In genomic region chr10:82797119-82797491, GRCm38 (mm10) we compare ENCODE assay signal across 19 mouse cellular contexts. TPM values are rescaled to one million over a fixed set of nuclear protein-coding genes. Genes with fewer than 3 reads are reported as not detected.
A peak's percentile ranks its signal among the peaks of the same experiment; 100 is the strongest.
DNase-seq lines count a peak whose midpoint lies in the region; ATAC-seq and TF ChIP-seq lines count a peak whose summit lies in the region.
"Had no signal": no experiment of that assay in that cellular context is flagged by ENCODE, and none has a peak within 500 bp of the region (broad histone marks: within the 10 kb centered on the region; RNA-seq: fewer than 3 reads in every experiment).

No protein-coding gene starts in this region.

- H3K4me2 ChIP-seq in forebrain, embryonic 12.5 days: no peak overlapping the region
- no peak overlapping the region for H3K4me2 ChIP-seq in embryonic facial prominence, embryonic 15.5 days (replicated peaks)
- H3K4me2 ChIP-seq: heart, embryonic 11.5 days; intestine, embryonic 15.5 days; liver, embryonic 13.5 days; midbrain, embryonic 11.5 days had no signal

- H3K36me3 ChIP-seq in forebrain, embryonic 10.5 days (replicated peaks): no peaks in the 10 kb centered on the region
- H3K36me3 ChIP-seq in forebrain, embryonic 12.5 days (replicated peaks): no peaks in the 10 kb centered on the region
- H3K36me3 ChIP-seq in thymus, adult 2 months (ENCODE audit: control insufficient read depth, insufficient read depth, low read length): no peaks in the 10 kb centered on the region
- no peaks in the 10 kb centered on the region for H3K36me3 ChIP-seq in embryonic facial prominence, embryonic 15.5 days
- H3K36me3 ChIP-seq: hindbrain, embryonic 10.5 days; intestine, embryonic 15.5 days; liver, embryonic 13.5 days had no signal

- TF ChIP-seq CTCF in thymus, adult 2 months (IDR thresholded peaks at IDR 0.05; ENCODE audit: borderline replicate concordance, control insufficient read depth, extremely low read depth, insufficient read depth, low read length, poor library complexity): no peak

- H3K9me3 ChIP-seq in forebrain, embryonic 10.5 days: no peaks in the 10 kb centered on the region
- 0 out of 2 replicates have a peak, but pooled peaks cover 2% of the 10 kb centered on the region for H3K9me3 ChIP-seq in forebrain, embryonic 12.5 days
- H3K9me3 ChIP-seq in embryonic facial prominence, embryonic 15.5 days (replicated peaks): no peaks in the 10 kb centered on the region
- H3K9me3 ChIP-seq: hindbrain, embryonic 10.5 days; intestine, embryonic 15.5 days; liver, embryonic 13.5 days had no signal

- peaks cover 23% of the 10 kb centered on the region for H3K4me1 ChIP-seq in forebrain, embryonic 10.5 days
- peaks cover 7% of the 10 kb centered on the region for H3K4me1 ChIP-seq in forebrain, embryonic 12.5 days
- H3K4me1 ChIP-seq in thymus, adult 2 months (replicated peaks; ENCODE audit: control insufficient read depth, insufficient read depth, low read length): peaks cover 28% of the 10 kb centered on the region
- peaks cover 16% of the 10 kb centered on the region for H3K4me1 ChIP-seq in embryonic facial prominence, embryonic 15.5 days

- ATAC-seq in forebrain, embryonic 12.5 days (ENCODE audit: low FRiP score): no peak
- ATAC-seq in embryonic facial prominence, embryonic 15.5 days (ENCODE audit: insufficient number of reproducible peaks, low FRiP score, low TSS enrichment, low read depth): no peak
- ATAC-seq: forebrain, postnatal 0 days; intestine, embryonic 15.5 days had no signal

- DNase-seq in forebrain, embryonic 10.5 days (ENCODE audit: extremely low spot score, low spot score): no peak
- no peak for DNase-seq in thymus, adult 2 months
- DNase-seq in thymus, adult 18-20 months: no peak
- peak; percentile 17 to 19 for DNase-seq in thymus, postnatal 36 days
- DNase-seq in retina, embryonic 14.5 days (ENCODE audit: low spot score): no peak
- no peak for DNase-seq in kidney, adult 18-20 months
- DNase-seq: cerebellum, adult 11 months; cerebellum, postnatal 36 days; kidney, postnatal 14 days; liver, embryonic 13.5 days; lung, postnatal 10 days had no signal

- peak overlapping the region; percentile 54; the same call in 1 of the 2 replicates for H3K27ac ChIP-seq in forebrain, embryonic 10.5 days
- no peak overlapping the region for H3K27ac ChIP-seq in forebrain, embryonic 12.5 days
- H3K27ac ChIP-seq in thymus, adult 2 months (ENCODE audit: control insufficient read depth, insufficient read depth, low read length): peak overlapping the region; percentile 97
- H3K27ac ChIP-seq in embryonic facial prominence, embryonic 15.5 days (replicated peaks): peak overlapping the region; percentile 85
- H3K27ac ChIP-seq: hindbrain, embryonic 10.5 days; intestine, embryonic 15.5 days; liver, embryonic 13.5 days had no signal

- WGBS in forebrain, embryonic 10.5 days: 84% methylated on average over 4 of the region's 4 CpGs
- 81% methylated on average over 4 of the region's 4 CpGs for WGBS in forebrain, embryonic 12.5 days
- 33% methylated on average over 4 of the region's 4 CpGs for WGBS in thymus, adult 2 months
- WGBS in embryonic facial prominence, embryonic 15.5 days: 76% methylated on average over 4 of the region's 4 CpGs

- no peak for TF ChIP-seq POLR2A in thymus, adult 2 months (IDR thresholded peaks at IDR 0.05; ENCODE audit: control insufficient read depth, extremely low read depth, insufficient read depth, low read length, poor library complexity)

- 0 out of 2 replicates have a peak, but pooled peaks cover 6% of the 10 kb centered on the region for H3K27me3 ChIP-seq in forebrain, embryonic 10.5 days (ENCODE audit: poor library complexity, severe bottlenecking)
- no peaks in the 10 kb centered on the region for H3K27me3 ChIP-seq in forebrain, embryonic 12.5 days
- no peaks in the 10 kb centered on the region for H3K27me3 ChIP-seq in thymus, adult 2 months (ENCODE audit: control insufficient read depth, insufficient read depth, low read length)
- no peaks in the 10 kb centered on the region for H3K27me3 ChIP-seq in embryonic facial prominence, embryonic 15.5 days
- H3K27me3 ChIP-seq: intestine, embryonic 15.5 days had no signal

- H3K4me3 ChIP-seq in forebrain, embryonic 10.5 days: no peak overlapping the region
- H3K4me3 ChIP-seq in forebrain, embryonic 12.5 days (replicated peaks): no peak overlapping the region
- H3K4me3 ChIP-seq in thymus, adult 2 months (ENCODE audit: control insufficient read depth, insufficient read depth, low read length): no peak overlapping the region
- no peak overlapping the region for H3K4me3 ChIP-seq in embryonic facial prominence, embryonic 15.5 days (replicated peaks)
- H3K4me3 ChIP-seq: hindbrain, embryonic 10.5 days; intestine, embryonic 15.5 days; liver, embryonic 13.5 days; myocyte had no signal

- H3K9ac ChIP-seq in forebrain, embryonic 12.5 days: no peak overlapping the region
- no peak overlapping the region for H3K9ac ChIP-seq in embryonic facial prominence, embryonic 15.5 days
- H3K9ac ChIP-seq: intestine, embryonic 15.5 days; liver, embryonic 13.5 days had no signal

RNA-seq across cellular contexts. Expression of gene Nfyb, which starts 33.2 kb away (rescaled TPM):
- polyA plus RNA-seq in forebrain, embryonic 10.5 days (2016; fragmentation: Nextera tagmentation; extraction: Ambion mirVana): 63.8 and 64.3 TPM in 2 replicates
- 68.7 and 72.8 TPM in 2 replicates for polyA plus RNA-seq in forebrain, embryonic 12.5 days (2016; fragmentation: Nextera tagmentation; extraction: Ambion mirVana)
- polyA plus RNA-seq in thymus, adult 2 months (2012; rRNA removed): 21.4 and 26.7 TPM in 2 replicates
- polyA plus RNA-seq in embryonic facial prominence, embryonic 15.5 days (2015; fragmentation: Nextera tagmentation; extraction: Ambion mirVana): 42.2 and 42.4 TPM in 2 replicates

RNA-seq across cellular contexts. Expression of gene Txnrd1, which starts 36.6 kb away (rescaled TPM):
- 196 and 200 TPM in 2 replicates for polyA plus RNA-seq in forebrain, embryonic 10.5 days (2016; fragmentation: Nextera tagmentation; extraction: Ambion mirVana)
- 183 and 206 TPM in 2 replicates for polyA plus RNA-seq in forebrain, embryonic 12.5 days (2016; fragmentation: Nextera tagmentation; extraction: Ambion mirVana)
- polyA plus RNA-seq in thymus, adult 2 months (2012; rRNA removed): 32.2 and 42.5 TPM in 2 replicates
- polyA plus RNA-seq in embryonic facial prominence, embryonic 15.5 days (2015; fragmentation: Nextera tagmentation; extraction: Ambion mirVana): 74.3 and 78.9 TPM in 2 replicates

Comparison
In these comparisons a context has a peak if more than half of its experiments do, and no peak if none do; other contexts are left out.
1. DNase-seq: peak in thymus, postnatal 36 days (2 of 2); none in forebrain, embryonic 10.5 days (single experiment), thymus, adult 2 months (single experiment), thymus, adult 18-20 months (0 of 2), retina, embryonic 14.5 days (single experiment) and kidney, adult 18-20 months (single experiment).